Mouse (Mus musculus) embryonic fibroblast, embryonic 13.5 days (primary cell): Measurements from ENCODE around the gene Pip4k2a.

Source experiments
- CTCF ChIP-seq: IDR thresholded peaks from 2 replicates; pipeline ENCODE4 v1.5.1; 2011; ENCODE audit warnings: mild to moderate bottlenecking, control low read depth, low read length, moderate library complexity, borderline replicate concordance; ENCODE audit not compliant: insufficient read depth
- POLR2A ChIP-seq: IDR thresholded peaks from 2 replicates; pipeline ENCODE4 v1.6.1; 2011; ENCODE audit warnings: low read depth, mild to moderate bottlenecking, control low read depth, low read length, moderate library complexity

- no peak for TF ChIP-seq POLR2A
- TF ChIP-seq CTCF = no peak
These were observed 30.4 kb downstream of the Pip4k2a start for GRCm38 (mm10) chr2:18967451-18968063.
